Mouse (Mus musculus) lung, postnatal 36 days (tissue): Measurements from ENCODE around the gene Amz1.
A peak's percentile ranks its signal among the peaks of the same experiment; 100 is the strongest.

Experiments
- DNase-seq: peaks from one replicate; pipeline ENCODE4 v3.0.0; 2022; ENCODE audit warnings: mixed read lengths

The Amz1 gene

GRCm38 (mm10) chr5:140767704-140768141 is 43.8 kb downstream of the Amz1 start:
- peak; percentile 91 for DNase-seq

- DNase-seq, result peak; percentile 39
Measured at GRCm38 (mm10) chr5:140768333-140768732, 44.4 kb downstream of the Amz1 start.

DNA sequence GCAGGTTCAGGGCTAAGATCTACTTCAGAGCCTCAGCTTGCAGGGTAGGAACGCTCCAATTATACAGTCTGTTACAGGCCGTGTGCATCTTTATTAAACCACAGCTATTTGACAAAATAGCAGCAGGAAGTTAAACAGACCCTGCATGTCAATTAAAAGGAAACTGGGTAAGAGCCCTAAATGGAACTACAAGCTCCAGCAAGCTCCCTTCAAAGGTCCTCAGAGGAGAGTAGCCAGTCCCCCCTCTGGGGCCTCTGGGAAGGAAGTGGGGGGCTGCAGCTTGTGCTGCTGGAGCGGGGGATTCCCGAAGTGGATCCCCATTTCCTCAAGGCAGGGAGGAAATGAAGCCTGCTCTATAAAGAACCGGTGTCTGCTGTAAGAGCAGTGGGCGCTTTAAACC is 47.7 kb downstream of the Amz1 start:
- no peak for DNase-seq

DNA sequence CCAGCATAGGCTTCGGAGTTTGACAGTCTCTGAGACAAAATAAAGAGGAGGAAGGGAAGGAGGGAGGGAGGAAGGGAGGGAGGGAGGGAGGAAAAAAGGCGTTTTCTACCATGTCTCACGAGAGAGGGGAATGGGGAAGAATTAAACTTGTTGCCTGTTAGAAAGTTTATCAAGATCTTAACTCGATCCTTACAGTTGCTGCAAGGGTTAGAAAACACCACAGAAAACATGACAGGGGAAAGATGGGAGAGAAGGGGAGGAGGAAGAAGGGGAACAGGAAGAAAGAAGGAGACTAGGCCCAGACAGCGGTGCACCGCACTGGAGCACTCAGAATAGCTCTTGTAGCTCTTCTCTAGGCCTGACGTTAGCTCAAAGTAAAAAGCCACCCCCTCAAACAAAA is 48.2 kb downstream of the Amz1 start:
- no peak for DNase-seq

DNA sequence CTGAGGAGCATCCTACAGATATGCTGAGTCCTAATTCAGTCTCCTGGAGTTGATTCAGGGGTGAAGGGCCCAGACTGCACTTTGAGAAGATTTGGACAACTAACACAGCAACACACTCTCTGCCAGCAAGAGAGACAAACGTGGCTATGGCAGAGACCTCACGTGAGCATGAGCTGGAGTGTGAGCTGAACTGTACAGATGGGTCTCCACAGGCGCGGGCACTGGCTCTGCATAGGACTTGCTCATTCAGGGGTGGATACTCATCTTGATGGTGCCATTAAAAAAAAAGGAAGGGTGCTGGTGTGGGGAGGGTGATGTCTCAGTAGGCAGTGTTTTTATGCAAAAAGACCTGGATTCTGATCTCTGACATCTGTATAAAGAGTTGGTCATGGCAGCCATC is 51.2 kb downstream of the Amz1 start:
- DNase-seq, result no peak

DNA sequence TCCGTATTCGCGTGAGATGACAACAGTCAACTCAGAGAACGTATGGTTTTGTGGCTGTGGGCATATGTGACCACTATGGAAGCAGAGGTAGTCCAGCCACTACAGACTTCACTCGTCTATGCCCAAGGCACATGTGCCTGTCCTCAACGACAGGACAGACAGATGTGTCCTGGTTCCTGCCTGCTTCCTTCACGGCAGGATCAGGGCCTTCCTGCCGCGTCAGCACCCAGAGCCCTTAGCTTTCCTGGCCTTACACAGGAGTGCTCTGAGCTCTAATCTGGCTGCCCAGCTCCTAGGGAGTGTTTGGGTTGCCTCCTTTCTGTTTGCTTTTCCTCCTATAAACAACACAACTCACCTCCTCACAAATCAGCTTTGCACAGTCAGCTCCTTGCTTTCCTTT is 53.0 kb downstream of the Amz1 start:
- DNase-seq, result no peak

DNA sequence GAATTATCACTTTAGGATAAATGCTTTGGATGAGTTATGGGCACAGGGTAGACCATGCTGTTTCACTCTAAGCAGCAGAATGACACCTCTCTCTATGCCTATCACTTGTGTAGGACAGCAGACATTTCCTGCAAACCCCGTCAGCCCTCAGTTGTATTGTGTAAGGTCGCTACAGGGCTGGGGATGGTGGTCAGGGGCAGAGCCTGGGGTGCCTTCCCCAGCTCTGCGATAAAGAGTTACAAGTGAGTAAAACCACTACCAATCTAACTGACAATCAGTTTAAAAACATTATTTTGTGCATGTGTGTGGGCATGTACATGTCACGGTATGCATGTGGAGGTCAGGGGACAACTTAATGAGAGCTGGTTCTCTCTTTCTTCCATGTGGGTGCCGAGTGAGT is 57.2 kb downstream of the Amz1 start:
- DNase-seq, result no peak

- no peak for DNase-seq
Measured at GRCm38 (mm10) chr5:140781886-140782572, 58.1 kb downstream of the Amz1 start.

GRCm38 (mm10) chr5:140783577-140783976 is 59.6 kb downstream of the Amz1 start:
- no peak for DNase-seq

DNA sequence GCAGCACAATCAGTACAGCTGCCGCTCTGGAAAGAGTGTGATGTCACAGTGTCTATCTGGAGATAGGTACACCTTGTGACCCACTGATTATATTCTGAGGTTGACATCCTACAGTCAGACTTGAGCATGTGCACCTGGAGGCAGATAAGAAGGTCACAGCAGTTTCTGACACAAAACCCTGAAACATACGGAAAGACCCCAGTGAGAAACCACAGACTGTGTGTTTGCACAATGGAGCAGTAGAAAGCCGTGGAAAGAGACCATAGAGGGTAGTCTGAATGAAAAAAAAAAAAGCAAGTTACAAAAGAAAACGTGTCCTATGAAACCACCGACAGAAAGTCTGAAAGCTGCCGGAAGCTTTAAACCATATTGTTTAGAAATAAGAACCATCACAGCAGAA is 60.4 kb downstream of the Amz1 start:
- DNase-seq, result no peak

GRCm38 (mm10) chr5:140785240-140785872 is 61.4 kb downstream of the Amz1 start:
- DNase-seq, result no peak

GRCm38 (mm10) chr5:140789561-140789960 is 65.6 kb downstream of the Amz1 start:
- no peak for DNase-seq

GRCm38 (mm10) chr5:140790392-140790791 is 66.5 kb downstream of the Amz1 start:
- no peak for DNase-seq

GRCm38 (mm10) chr5:140790937-140791877 is 67.3 kb downstream of the Amz1 start:
- peak; percentile 93 for DNase-seq

DNA sequence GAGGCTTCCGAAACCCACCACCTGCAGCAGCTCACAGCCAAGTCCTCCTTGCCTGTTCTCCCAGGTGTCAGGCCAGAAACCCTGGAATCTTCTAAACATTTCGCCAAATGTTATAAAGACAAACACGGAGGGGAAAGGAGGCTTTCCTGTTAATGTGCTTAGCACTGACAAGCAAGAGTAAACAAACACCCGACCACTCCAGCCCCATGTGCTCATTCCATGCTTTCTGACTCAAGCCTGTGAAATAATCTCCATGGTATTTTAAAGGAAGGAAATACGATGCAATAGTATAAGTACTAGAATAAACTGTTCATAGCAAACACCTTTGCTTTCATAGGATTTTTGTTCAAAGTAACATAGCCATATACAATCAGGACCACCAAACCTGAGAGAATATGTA is 68.3 kb downstream of the Amz1 start:
- DNase-seq, result no peak

GRCm38 (mm10) chr5:140794753-140795152 is 70.8 kb downstream of the Amz1 start:
- no peak for DNase-seq

- no peak for DNase-seq
Measured at GRCm38 (mm10) chr5:140795176-140795575, 71.2 kb downstream of the Amz1 start.

DNA sequence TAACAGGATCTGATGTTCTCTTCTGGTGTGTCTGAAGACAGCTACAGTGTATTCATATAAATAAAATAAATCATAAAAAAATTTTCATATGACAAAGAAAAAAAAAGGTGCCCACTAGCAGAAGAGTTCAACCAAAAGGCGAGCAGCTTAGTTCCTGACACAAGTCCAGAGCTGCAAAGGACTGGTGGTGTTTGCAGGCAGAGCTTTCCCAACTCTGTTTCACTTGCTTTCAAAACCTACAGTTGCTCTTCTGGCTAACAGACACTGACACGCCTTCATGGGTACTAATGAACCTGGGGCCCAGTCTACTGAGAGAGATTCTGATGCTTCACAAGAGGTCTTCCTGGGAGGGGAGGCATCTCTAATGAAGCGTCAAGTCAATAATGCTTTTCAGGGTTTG is 72.1 kb downstream of the Amz1 start:
- DNase-seq, result no peak

DNA sequence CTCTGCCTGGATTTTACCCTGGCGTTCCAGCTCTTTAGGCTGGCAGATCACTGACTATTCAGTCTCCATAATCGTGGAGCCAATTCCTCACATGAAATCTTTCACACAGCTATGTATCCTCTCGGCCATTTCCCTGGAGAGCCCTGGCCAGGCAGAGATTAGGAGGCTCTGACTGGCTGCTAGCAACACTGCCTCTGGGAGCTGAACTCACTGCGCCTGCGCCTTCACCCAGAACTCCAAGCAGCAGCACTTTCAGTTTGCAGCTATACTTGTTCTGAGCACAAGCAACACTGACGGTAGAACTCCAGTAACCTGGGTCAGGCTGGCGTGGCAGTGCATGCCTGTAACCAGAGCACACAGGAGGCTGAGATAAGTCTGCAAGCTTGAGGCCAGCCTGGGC is 74.2 kb downstream of the Amz1 start:
- peak; percentile 35 for DNase-seq

DNA sequence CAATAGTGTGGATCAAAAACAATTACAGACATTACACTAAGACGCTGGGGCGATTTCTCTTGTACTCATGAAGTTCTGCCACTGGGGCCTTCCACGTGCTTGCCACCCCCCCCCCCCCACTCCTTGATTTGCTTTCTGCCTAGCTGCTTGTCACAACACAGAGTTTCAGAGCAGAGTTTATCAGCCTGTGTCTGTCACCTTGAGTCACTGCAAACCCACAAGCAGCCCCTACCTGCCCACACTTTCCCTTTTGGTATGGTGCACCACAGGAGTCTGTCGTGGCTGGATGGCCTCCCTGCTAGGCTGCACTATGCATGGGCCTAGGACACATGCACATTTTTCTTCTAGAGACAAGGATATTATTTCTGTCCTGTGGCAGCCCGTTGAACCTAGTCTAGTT is 74.8 kb downstream of the Amz1 start:
- no peak for DNase-seq

- no peak for DNase-seq
Measured at GRCm38 (mm10) chr5:140799190-140799589, 75.3 kb downstream of the Amz1 start.

GRCm38 (mm10) chr5:140800288-140800923 is 76.5 kb downstream of the Amz1 start:
- peak; percentile 56 for DNase-seq

DNA sequence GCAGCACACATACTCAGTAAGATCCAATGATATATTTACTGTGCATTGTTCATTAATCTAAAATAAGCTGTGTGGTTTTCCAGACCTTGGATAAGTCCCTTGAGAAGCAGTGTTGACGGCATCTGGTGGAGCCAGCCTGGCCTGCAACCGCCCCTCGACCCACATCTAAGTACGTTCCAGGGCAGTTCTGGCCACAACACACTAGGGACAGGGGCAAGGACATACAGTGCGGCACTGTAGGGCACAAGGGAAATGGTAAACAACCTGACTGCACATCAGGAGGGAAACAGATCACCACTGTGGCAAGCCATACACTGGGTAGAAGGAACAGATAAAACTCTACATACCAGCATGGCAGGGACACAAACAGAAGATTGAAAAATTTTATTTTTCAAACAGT is 77.9 kb downstream of the Amz1 start:
- DNase-seq, result no peak
